Mouse (Mus musculus): ENCODE measurements around the gene Car1. TPM values are rescaled to one million over a fixed set of nuclear protein-coding genes. Genes with fewer than 3 reads are reported as not detected.
"Not testable (repeated sequence)": the region's sequence is repeated elsewhere in the genome, so short reads cannot be mapped to it uniquely, and the experiment has no call there.

The Car1 gene
- polyA plus RNA-seq, 2 experiments from 2014 or later, result not detected

- not testable (repeated sequence) for ATAC-seq
These were observed 25.8 kb downstream of the Car1 start for GRCm38 (mm10) chr3:14782365-14782764.

DNA sequence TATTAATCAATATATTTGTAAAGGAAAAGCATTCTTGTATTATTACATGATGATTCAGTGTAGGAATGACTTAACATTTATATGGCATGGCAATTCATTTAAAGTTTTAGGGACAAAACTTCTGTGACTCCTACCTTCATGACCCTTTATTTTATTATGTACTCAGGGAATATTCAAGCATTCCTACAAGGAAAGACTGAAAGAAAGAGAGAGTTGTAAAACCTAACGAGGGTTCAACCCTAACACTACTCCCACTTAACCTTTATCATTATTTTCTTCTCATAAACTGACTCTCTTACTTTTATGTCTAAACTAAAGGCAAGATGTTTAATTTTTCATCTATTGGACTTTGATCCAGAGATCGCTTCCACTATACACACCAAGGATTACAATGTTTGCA lies 28.0 kb downstream of the Car1 start:
- ATAC-seq, result no peak

- ATAC-seq, result not testable (repeated sequence)
These were observed 31.5 kb downstream of the Car1 start for GRCm38 (mm10) chr3:14776497-14777162.

- not testable (repeated sequence) for ATAC-seq
These were observed 33.6 kb downstream of the Car1 start for GRCm38 (mm10) chr3:14774539-14774938.

- ATAC-seq, result not testable (repeated sequence)
These were observed 35.7 kb downstream of the Car1 start for GRCm38 (mm10) chr3:14772473-14772872.

DNA sequence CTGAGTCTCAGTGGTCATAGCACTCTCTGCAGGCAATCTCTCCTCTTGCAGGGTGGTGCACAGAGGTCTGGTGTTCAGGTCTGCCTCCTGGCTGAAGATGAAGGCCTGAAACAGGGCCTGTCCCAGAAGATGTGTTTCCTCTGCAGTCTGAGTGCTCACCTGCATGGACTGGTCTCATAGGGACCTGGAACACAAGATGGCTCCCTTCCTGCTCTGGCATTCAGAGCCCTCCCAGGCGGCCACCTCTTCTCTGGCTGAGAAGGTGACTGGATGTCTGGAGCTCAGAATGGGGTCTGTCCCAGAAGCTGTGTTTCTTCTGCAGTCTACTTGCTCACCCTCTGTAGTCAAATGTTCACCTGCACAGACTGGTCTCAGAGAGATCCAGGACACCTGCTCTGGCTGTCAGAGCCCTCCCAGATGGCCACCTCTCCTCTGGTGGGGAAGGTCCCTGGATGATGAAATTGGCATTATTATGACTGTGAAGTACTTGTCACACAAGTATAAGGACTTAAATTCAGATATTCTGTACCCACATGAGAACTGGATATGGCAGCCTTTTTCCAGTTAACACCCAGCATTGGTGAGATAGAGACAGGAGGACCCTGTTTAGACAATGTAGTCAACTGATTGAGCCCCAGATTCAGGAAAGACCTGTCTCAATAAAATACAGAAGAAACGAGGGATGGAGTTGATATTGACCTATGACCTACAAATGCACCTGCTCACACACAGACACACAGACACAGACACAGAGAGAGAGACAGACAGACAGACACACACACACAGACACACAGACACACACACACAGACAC lies 43.2 kb downstream of the Car1 start:
- ATAC-seq, result no peak

- no peak for ATAC-seq
These were observed 52.5 kb downstream of the Car1 start for GRCm38 (mm10) chr3:14755716-14756115.

DNA sequence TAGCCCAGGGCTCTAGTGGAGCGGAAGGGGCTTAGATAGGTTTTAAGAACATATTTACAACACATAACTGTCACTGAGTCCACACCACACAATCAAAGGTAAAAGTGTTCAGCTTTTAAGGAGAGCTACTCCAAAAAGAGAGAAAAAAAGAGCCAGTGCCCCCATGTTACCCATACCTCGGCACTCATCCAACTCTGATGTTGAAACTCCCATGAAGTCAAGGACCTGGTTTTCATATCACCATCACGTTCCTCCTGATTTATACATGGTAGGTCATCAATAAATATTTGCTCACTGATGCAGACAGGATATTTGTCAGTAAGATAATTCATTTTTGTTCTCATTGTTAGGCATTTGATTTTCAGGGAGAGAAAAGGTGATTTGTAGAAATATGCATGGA lies 62.1 kb downstream of the Car1 start:
- ATAC-seq, result no peak

GRCm38 (mm10) chr3:14738261-14738660 lies 69.9 kb downstream of the Car1 start:
- ATAC-seq, result no peak

DNA sequence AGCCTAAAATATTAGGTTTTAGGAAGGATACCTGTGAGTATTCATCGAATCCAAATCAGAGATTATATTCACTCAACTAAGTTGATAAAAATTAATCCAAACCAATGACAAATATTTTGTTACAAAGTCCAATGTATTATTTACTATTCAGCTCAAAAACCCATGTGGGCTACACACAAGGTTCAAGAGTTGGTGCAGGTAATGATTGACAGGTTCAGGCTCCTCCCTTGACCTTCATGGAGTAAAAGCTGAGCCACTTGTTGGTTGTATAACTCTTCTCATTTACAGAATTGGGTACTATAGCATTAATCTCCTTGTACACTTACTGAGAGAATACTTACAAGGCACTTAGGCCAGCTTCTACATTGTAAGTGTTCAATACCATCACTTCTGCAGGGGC lies 80.7 kb downstream of the Car1 start:
- not testable (repeated sequence) for ATAC-seq

DNA sequence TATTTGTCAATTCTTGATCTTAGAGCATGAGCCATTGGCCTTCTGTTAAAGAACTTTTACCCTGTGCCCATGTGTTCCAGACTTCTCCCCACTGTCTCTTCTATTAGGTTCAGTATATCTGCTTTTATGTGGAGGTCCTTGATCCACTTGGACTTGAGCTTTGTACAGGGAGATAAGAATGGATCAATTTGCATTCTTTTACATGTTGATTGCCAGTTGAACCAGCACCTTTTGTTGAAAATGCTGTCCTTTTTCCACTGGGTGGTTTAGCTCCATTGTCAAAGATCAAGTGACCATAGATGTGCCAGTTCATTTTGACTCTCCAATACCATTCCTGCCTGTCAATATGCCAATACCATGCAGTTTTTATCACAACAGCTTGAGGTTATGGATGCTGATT lies 82.7 kb downstream of the Car1 start:
- ATAC-seq, result not testable (repeated sequence)

Other genes with a start within 250 kb of the Car1 start
- gene 1810022K09Rik, start 197.1 kb downstream of the Car1 start, polyA plus RNA-seq (2017; shearing (Covaris generic)), result 100 to 1,000 TPM; 205 to 262 TPM
- under 1 TPM in 1 of 2 experiments, not detected in 1; 0.43 TPM for gene Car13, start 166.6 kb downstream of the Car1 start, polyA plus RNA-seq (2017; shearing (Covaris generic))
- not detected for gene Car3, start 55.1 kb upstream of the Car1 start, polyA plus RNA-seq (2017; shearing (Covaris generic))
- 1 to 10 TPM; 4.0 to 6.9 TPM for gene Car2, start 77.9 kb upstream of the Car1 start, polyA plus RNA-seq (2017; shearing (Covaris generic))

All from CD4-positive, CD25-positive, alpha-beta regulatory T cell, adult 4 months (primary cell).